Mouse (Mus musculus) midbrain, embryonic 10.5 days (tissue): ENCODE data around the gene Tmem102. TPM values are rescaled to one million over a fixed set of nuclear protein-coding genes. Genes with fewer than 3 reads are reported as not detected.

Experiments used
- DNase-seq: peaks from one replicate; pipeline ENCODE4 v3.0.0-alpha.2; 2017; ENCODE audit warnings: low spot score
- H3K27ac ChIP-seq: fragments of 300-500 bp; sonication (generic); replicated peaks from 2 replicates; pipeline ENCODE4 v1.5.1; 2016; ENCODE audit warnings: mild to moderate bottlenecking
- H3K27me3 ChIP-seq: fragments of 300-500 bp; sonication (generic); 2 replicates; pipeline ENCODE4 v1.6.1; 2016; ENCODE audit warnings: low read depth, mild to moderate bottlenecking; ENCODE audit not compliant: poor library complexity, severe bottlenecking
- H3K36me3 ChIP-seq: fragments of 300-500 bp; sonication (generic); 2 replicates; pipeline ENCODE4 v1.6.1; 2016; ENCODE audit warnings: mild to moderate bottlenecking, moderate library complexity
- H3K4me1 ChIP-seq: fragments of 300-500 bp; sonication (generic); 2 replicates; pipeline ENCODE4 v1.6.1; 2016
- H3K4me3 ChIP-seq: fragments of 300-500 bp; sonication (generic); 2 replicates; pipeline ENCODE4 v1.5.1; 2016; ENCODE audit warnings: mild to moderate bottlenecking, moderate library complexity
- H3K9me3 ChIP-seq: fragments of 300-500 bp; sonication (generic); replicated peaks from 2 replicates; pipeline ENCODE4 v1.6.1; 2016; ENCODE audit warnings: mild to moderate bottlenecking
- WGBS: fragments of 180-500 bp; shearing (Covaris S2); methylation state at CpG from one replicate; pipeline ENCODE4 v1.1.7; 2016; 5-methylcytosine and 5-hydroxymethylcytosine counted together
- polyA plus RNA-seq: library from polyadenylated mRNA; unstranded; fragments of >200 nt; fragmentation: Nextera tagmentation; extraction: Ambion mirVana; gene quantifications from 2 replicates; pipeline ENCODE4 v1.2.1, GENCODE M21; 2016

The Tmem102 gene
- polyA plus RNA-seq, 1 experiment from 2014 or later = 0.90 TPM

DNA sequence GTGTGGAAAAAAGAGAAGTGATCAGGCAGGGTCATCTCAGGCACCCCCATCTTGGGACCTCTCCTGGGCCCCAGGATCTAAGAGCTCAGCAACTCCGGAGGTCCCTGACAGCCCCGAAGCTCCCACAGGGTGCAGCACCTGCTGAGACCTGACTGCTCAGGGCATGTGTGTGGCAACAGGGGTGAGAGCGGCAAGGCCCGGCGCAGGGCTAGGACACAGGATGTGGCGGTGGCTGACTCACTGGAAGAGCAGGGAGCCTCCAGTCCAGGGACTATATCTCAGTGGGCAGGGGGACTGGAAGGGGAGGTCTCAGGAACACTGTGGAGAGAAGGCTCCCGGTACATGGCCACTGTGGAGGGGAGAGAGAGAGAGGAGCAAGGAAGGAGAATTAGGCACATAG lies 7.5 kb downstream of the Tmem102 start:
- 77% methylated on average over 7 of the region's 7 CpGs for WGBS
- peaks cover 92% of the 10 kb centered on the region for H3K27me3 ChIP-seq
- peak overlapping the region; percentile 12; the same call in 1 of the 2 replicates for H3K4me3 ChIP-seq
- H3K27ac ChIP-seq = 0 out of 2 replicates have a peak overlapping the region, but pooled peaks have one; percentile 14
- peaks cover 70% of the 10 kb centered on the region for H3K4me1 ChIP-seq
- no peaks in the 10 kb centered on the region for H3K36me3 ChIP-seq
- DNase-seq = no peak
- H3K9me3 ChIP-seq = no peaks in the 10 kb centered on the region

DNA sequence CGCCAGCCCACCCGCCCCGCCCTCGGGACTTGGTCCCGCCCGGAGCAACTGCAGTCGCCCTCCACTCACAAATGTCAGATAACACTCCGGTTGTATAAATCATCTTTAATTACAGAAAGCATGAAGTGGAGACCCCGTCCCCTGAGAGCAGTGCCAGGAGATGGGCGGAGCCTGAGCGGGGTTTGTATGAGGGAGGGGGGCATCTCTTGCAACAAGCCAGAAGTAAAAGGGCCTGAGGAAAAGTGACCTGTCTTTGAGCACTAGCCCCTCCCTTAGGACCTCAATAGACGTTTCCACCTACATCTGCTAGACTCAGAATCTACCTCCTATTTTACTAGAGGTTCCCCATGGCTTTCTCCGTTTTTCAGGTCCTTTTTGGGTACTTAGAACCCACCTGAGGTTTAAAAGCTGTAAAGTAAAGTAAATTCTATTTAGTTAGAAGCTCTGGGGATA lies 9.4 kb downstream of the Tmem102 start:
- Histone ChIP-seq H3K36me3 (no peaks in the 10 kb centered on the region), H3K4me3 (peak overlapping the region; percentile 64), H3K9me3 (no peaks in the 10 kb centered on the region), H3K27me3 (peaks cover 80% of the 10 kb centered on the region), H3K27ac (peak overlapping the region; percentile 80), H3K4me1 (peaks cover 51% of the 10 kb centered on the region)
- 4% methylated on average over 13 of the region's 13 CpGs for WGBS
- DNase-seq = no peak

DNA sequence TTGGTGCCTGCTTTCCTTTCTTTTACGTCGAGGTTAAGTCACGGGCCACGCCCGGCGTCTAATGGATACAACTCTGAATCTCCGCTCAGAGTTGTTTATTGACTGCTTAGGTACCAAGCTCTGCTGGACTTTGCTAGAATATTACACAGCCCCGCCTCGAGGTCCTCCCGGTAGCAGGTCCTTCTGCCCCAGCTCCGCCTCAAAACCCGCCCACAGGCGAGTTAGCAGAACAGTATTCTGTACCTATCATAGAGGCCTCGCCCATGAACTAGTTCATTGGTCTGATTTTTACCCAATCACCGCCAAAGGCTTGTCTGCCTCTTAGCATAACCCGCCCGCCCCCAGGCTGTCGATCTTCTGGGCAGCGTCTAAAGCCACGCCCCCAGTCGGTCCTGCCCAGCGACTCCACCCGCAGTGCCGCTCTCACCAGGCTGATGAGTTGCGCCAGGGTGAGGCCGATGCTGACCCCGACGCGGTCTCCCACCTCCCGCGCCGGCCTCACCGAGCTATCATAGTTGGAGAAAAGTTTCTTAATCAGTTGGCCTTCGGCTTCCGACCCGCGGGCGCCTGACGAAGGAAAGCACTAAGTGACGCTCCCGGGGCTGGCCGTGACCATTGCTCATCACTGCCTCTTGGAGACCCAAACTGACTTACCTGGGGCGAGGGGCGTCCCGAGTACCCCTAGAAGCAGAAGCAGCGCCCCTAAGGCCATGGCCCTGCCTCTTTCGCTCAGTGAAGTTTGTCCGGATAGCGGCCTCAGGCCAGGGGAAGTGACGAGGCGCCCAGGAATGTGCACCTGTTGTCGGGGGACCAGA lies 10.0 kb downstream of the Tmem102 start, which contains the start of gene Chrnb1:
Gene Chrnb1 (minus strand): TSS at position 776 of the 815 bp plus-strand sequence.
- peaks cover 74% of the 10 kb centered on the region for H3K27me3 ChIP-seq
- peak within 1 kb of the TSS; percentile 64 for H3K4me3 ChIP-seq
- no peaks in the 10 kb centered on the region for H3K9me3 ChIP-seq
- H3K4me1 ChIP-seq = peaks cover 45% of the 10 kb centered on the region
- peak; percentile 90 for DNase-seq
- WGBS = 2% methylated on average over 52 of the region's 52 CpGs
- H3K36me3 ChIP-seq = no peaks in the 10 kb centered on the region
- H3K27ac ChIP-seq = peak within 1 kb of the TSS; percentile 80

- Histone ChIP-seq H3K27me3 (peaks cover 55% of the 10 kb centered on the region), H3K36me3 (no peaks in the 10 kb centered on the region), H3K4me3 (no peak overlapping the region), H3K4me1 (peaks cover 25% of the 10 kb centered on the region), H3K27ac (0 out of 2 replicates have a peak overlapping the region, but pooled peaks have one; percentile 9), H3K9me3 (no peaks in the 10 kb centered on the region)
- no peak for DNase-seq
- WGBS = 66% methylated on average over 5 of the region's 5 CpGs
Observed at GRCm38 (mm10) chr11:69793429-69793828, 12.0 kb downstream of the Tmem102 start.

DNA sequence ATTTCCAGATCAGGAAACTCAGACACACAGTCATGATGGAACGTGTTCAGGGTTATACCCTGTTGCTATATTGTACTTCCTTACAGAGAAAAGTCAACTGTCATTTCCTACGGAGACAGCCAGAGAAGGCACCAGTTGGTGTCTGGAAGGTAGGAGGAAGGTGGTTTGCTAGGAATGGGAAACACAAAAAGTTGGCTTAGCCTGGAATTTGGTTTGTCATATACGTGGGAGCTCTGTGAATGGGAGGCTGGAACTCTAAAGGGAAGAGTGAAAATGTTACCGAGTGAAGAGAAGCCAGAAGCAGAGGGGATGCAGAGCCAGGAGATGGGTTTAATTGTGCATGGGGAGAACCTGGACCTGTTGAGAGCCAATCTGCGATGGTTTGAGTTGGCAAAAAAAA lies 14.0 kb downstream of the Tmem102 start:
- peaks cover 35% of the 10 kb centered on the region for H3K27me3 ChIP-seq
- no peak overlapping the region for H3K4me3 ChIP-seq
- H3K27ac ChIP-seq = no peak overlapping the region
- no peak for DNase-seq
- H3K36me3 ChIP-seq = no peaks in the 10 kb centered on the region
- no peaks in the 10 kb centered on the region for H3K9me3 ChIP-seq
- WGBS = 77% methylated on average over 5 of the region's 5 CpGs
- peaks cover 20% of the 10 kb centered on the region for H3K4me1 ChIP-seq

DNA sequence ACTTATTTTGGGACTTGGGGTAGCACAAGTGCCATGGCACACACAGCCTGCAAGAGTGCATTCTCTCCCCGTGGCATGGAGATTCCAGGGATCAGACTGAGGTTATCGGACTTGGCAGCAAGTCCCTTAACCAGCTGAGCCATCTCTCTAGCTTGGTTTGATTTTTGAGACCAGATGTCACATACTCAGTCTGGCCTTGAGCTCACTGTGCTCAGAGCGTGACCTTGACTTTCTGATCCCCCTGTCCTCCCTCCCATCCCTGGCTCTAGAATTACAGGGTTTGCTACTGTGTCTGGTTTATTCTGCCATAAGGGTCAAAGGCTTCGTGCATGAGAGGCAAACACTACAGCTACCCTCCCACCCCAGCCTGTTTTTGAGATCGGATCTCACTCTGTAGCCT lies 16.0 kb downstream of the Tmem102 start:
- Histone ChIP-seq H3K27ac (no peak overlapping the region), H3K4me3 (no peak overlapping the region), H3K9me3 (no peaks in the 10 kb centered on the region), H3K36me3 (no peaks in the 10 kb centered on the region), H3K27me3 (peaks cover 23% of the 10 kb centered on the region), H3K4me1 (0 out of 2 replicates have a peak, but pooled peaks cover 7% of the 10 kb centered on the region)
- no peak for DNase-seq
- 75% methylated on average over 5 of the region's 5 CpGs for WGBS

DNA sequence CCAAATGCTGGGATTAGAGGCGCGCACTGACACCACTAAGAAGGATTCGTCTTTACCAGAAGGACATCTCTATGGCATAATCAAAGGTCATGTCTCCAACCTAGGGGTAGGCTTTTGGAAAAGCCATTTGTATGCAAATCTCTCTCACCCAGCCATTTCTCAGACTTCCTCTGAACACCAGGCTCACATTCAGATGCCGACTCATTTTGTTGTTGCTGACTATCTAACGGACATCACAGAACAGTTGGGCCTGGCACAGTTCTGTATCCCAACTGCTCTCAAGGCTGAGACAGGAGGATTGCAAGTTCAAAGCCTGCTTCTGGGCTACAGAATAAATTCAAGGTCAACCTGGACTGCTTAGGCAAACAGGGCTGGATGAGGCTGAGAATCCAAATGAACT lies 18.1 kb downstream of the Tmem102 start:
- WGBS = 80% methylated on average over 5 of the region's 5 CpGs
- H3K36me3 ChIP-seq = no peaks in the 10 kb centered on the region

GRCm38 (mm10) chr11:69784793-69785272 lies 20.6 kb downstream of the Tmem102 start:
- H3K4me1 ChIP-seq = no peaks in the 10 kb centered on the region
- H3K9me3 ChIP-seq = no peaks in the 10 kb centered on the region
- peaks cover 9% of the 10 kb centered on the region; the same call in 1 of the 2 replicates for H3K27me3 ChIP-seq
- no peak for DNase-seq
- no peak overlapping the region for H3K27ac ChIP-seq
- H3K36me3 ChIP-seq = no peaks in the 10 kb centered on the region
- WGBS = 41% methylated on average over 15 of the region's 15 CpGs
- H3K4me3 ChIP-seq = peak overlapping the region; percentile 4; the same call in 1 of the 2 replicates

More for the DNA sequence above, 18.1 kb downstream of the Tmem102 start:
- Histone ChIP-seq H3K4me3 (no peak overlapping the region), H3K27ac (no peak overlapping the region), H3K27me3 (peaks cover 4% of the 10 kb centered on the region), H3K4me1 (no peaks in the 10 kb centered on the region), H3K9me3 (no peaks in the 10 kb centered on the region)
- DNase-seq = no peak

- H3K4me3 ChIP-seq = no peak overlapping the region
- peaks cover 23% of the 10 kb centered on the region for H3K4me1 ChIP-seq
- DNase-seq = no peak
- 40% methylated on average over 4 of the region's 4 CpGs for WGBS
- H3K36me3 ChIP-seq = no peaks in the 10 kb centered on the region
- peaks cover 39% of the 10 kb centered on the region for H3K27me3 ChIP-seq
- no peaks in the 10 kb centered on the region for H3K9me3 ChIP-seq
- H3K27ac ChIP-seq = no peak overlapping the region
Observed at GRCm38 (mm10) chr11:69781828-69782227, 23.6 kb downstream of the Tmem102 start.

DNA sequence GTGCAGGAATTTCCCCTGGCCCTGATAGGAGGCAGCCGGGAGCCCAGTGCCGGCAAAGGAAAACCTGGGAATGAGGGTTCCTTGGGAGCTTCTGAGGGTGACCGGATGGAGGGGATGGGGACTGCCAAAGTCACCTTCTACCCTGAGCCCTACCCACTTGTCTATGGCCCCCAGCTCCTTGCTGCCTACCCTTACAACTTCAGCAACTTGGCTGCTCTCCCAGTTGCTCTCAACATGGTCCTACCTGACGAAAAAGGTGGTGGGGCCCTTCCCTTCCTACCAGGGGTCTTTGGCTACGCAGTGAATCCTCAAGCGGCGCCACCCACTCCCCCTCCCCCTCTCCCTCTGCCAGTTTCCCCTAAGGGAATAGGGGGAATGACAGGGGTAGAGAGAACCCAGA lies 26.4 kb downstream of the Tmem102 start:
- Histone ChIP-seq H3K27me3 (peaks cover 57% of the 10 kb centered on the region), H3K27ac (0 out of 2 replicates have a peak overlapping the region, but pooled peaks have one; percentile 33), H3K4me3 (no peak overlapping the region), H3K9me3 (no peaks in the 10 kb centered on the region), H3K36me3 (0 out of 2 replicates have a peak, but pooled peaks cover 2% of the 10 kb centered on the region), H3K4me1 (peaks cover 23% of the 10 kb centered on the region)
- no peak for DNase-seq
- WGBS = 46% methylated on average over 7 of the region's 7 CpGs

DNA sequence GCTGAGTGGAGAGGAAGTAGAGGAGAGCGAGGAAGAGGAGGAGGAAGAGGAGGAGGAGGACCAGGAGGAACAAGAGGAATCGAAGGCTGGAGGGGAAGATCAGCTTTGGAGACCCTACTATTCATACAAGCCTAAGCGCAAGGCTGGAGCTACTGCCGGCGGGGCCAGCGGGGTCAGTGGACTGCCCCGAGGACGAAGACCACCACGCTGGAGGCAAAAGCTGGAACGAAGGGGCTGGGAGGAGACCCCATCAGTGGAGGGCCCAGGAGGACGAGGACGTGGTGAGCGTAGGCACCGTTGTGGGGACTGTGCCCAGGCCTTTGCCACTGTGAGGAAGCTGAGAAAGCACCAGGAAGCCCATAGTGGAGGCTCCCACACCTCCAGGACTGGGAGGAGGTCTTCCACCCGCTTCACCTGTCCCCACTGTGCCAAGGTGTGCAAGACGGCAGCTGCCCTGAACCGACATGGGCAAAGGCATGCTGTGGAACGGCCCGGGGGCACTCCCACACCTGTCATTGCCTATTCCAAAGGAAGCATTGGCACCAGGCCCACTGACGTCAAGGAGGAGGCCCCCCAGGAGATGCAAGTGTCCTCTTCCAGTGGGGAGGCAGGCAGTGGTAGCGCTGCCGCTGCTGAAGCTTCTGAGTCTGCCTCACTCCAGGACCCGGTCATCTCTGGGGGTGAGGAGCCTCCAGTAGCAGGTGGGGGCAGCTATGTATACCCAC lies 27.0 kb downstream of the Tmem102 start:
- WGBS = 73% methylated on average over 23 of the region's 23 CpGs
- no peaks in the 10 kb centered on the region for H3K9me3 ChIP-seq
- peaks cover 23% of the 10 kb centered on the region for H3K4me1 ChIP-seq
- H3K27me3 ChIP-seq = peaks cover 57% of the 10 kb centered on the region
- no peak for DNase-seq
- no peak overlapping the region for H3K27ac ChIP-seq
- H3K4me3 ChIP-seq = no peak overlapping the region
- 0 out of 2 replicates have a peak, but pooled peaks cover 2% of the 10 kb centered on the region for H3K36me3 ChIP-seq

DNA sequence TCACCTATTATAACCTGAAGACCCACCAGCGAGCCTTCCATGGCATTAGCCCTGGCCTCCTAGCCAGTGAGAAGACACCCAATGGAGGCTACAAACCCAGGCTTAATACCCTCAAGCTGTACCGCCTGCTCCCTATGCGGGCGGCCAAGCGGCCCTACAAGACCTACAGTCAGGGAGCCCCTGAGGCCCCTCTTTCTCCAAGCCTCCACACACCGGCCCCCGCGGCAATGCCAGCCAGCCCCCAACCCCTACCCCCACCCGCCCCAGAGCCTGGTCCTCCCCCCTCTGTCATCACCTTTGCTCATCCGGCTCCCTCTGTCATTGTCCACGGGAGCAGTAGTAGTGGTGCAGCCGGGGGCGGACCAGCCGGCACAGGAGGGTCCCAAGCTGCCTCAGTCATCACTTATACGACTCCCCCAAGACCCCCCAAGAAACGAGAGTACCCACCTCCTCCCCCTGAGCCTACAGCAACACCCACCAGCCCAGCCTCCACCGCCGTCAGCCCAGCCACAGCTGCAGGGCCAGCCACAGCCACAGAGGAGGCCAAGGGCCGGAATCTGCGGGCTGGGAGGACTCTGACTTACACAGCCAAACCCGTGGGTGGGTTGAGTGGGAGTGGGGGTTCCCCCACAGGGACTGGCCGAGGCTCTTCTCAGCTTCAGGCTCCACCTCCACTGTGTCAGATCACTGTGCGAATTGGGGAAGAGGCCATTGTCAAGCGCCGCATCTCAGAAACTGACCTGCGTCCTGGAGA lies 27.7 kb downstream of the Tmem102 start:
- Histone ChIP-seq H3K27ac (no peak overlapping the region), H3K36me3 (0 out of 2 replicates have a peak, but pooled peaks cover 2% of the 10 kb centered on the region), H3K4me3 (no peak overlapping the region), H3K9me3 (no peaks in the 10 kb centered on the region), H3K4me1 (peaks cover 23% of the 10 kb centered on the region), H3K27me3 (peaks cover 57% of the 10 kb centered on the region)
- DNase-seq = no peak
- 69% methylated on average over 26 of the region's 26 CpGs for WGBS
